Mouse (Mus musculus): ENCODE results near the gene Hbq1b.
"Not testable (repeated sequence)": the region's sequence is repeated elsewhere in the genome, so short reads cannot be mapped to it uniquely, and the experiment has no call there.

Gene Hbq1b

DNA sequence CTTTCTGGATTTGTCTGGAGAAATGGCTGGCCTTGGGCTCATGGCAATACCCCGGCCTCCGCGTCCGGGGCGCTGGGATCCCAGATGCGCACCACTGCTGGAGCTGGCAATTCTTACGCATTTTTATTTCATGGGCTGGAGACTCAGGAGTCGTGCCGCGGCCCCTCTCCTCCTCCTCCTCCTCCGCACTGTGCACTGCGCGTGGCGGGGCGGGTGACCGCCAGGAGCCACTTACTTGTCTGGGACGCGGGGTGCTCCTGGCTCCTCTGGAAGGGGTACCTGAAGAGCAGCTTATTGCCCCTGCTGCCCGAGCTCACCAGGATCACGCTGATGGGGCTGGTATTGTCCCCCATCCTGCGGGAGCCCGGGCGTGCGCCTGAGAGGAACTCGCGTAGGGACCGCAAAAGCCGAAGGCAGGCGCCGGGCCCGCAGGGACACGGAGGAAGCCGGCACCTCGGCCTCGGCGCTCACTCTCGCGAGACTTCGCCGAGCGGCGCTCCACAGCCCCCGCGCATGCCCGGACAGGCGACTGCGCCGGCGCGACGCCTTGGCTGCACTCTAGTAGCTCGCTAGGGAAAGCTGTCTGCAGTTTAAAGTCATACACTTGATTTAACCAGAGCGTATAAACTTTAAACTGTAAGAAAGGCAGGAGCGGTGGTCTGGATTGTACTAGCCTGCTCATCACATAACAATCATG lies 19.4 kb upstream of the Hbq1b start, which contains the start of gene Nprl3:
Gene Nprl3, minus strand, starts transcription at position 520 of the 697 bp plus-strand sequence.
- no peak for DNase-seq (ENCODE audit: extremely low read depth, low read depth, low spot score)

DNA sequence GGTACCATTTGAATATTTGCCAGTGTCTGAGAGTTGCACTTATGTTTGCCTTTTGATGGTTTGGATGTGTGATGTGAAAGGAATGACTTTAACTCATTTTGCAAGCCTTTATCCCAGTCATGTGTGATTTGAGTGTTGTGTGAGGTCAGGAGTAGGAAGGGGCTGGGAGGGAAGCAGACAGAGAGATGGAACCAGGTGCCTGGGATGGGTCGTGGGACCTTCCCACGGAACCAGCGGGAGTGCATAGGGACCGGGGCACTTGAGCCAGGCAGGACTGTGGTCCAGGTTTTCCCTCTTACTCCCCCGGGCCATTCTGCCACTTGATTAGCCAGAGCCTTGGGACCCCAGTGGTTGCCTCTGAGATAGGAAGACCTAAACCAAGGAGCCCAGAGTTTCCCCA lies 18.8 kb upstream of the Hbq1b start:
- no peak for DNase-seq (ENCODE audit: extremely low read depth, low read depth, low spot score)

DNA sequence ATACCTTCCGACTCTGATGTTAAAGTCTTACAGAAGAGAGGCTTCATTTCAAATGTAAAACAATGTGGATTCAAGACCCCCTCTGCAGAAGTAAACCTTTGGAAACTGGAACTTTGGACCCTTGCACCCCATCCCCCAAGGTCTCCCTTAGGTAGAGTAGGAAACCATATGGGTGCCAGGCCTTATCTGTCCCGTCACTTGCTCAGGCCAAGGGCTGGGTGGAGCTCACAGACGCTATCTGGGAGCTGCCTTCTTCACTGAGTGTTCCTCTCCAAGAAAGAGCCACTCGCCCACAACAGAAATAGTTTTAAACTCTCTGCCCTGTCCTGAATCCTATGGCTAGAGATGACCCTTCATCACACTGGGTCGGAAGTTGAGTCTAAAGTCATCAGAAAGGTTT lies 17.8 kb upstream of the Hbq1b start:
- DNase-seq (ENCODE audit: extremely low read depth, low read depth, low spot score): no peak

DNA sequence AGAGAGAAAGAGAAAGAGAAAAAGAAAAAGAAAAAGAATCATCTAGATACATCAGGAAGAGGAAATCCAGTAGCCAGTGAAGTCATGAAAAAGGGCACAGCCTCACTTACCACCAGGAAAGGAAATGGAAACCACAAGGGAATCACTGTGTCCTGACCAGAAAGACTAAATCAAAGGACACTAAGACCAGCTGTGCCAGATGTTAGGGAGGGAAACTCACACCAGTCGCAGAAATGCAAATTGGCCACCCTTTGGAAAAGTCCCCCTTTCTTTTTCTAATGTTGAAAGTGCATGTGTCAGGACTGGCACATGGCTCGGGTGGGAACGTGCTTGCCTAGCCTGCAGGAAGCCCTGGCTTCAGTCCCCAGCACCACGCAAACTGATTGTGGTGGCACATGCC lies 15.6 kb upstream of the Hbq1b start:
- DNase-seq (ENCODE audit: extremely low read depth, low read depth, low spot score): no peak

DNA sequence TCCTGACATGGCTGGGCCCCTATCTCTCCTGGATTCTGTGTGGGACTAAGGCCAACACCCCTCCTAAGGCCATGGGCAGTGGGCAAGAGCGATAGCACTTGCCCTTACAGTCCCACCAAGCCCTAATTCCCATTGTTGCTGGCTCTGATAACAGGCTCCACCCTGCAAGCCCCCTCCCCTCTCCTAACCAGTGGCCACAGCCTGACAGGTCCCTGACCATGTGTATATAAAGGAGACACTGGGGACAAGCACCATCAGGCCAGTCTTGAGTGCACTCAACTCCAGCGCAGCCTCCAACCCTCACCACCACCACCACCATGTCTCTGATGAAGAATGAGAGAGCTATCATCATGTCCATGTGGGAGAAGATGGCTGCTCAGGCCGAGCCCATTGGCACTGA lies 10.4 kb upstream of the Hbq1b start, which contains the start of gene Hba-x:
Gene Hba-x, plus strand, starts transcription at position 54 of the 400 bp plus-strand sequence.
- DNase-seq (ENCODE audit: extremely low read depth, low read depth, low spot score): no peak

DNA sequence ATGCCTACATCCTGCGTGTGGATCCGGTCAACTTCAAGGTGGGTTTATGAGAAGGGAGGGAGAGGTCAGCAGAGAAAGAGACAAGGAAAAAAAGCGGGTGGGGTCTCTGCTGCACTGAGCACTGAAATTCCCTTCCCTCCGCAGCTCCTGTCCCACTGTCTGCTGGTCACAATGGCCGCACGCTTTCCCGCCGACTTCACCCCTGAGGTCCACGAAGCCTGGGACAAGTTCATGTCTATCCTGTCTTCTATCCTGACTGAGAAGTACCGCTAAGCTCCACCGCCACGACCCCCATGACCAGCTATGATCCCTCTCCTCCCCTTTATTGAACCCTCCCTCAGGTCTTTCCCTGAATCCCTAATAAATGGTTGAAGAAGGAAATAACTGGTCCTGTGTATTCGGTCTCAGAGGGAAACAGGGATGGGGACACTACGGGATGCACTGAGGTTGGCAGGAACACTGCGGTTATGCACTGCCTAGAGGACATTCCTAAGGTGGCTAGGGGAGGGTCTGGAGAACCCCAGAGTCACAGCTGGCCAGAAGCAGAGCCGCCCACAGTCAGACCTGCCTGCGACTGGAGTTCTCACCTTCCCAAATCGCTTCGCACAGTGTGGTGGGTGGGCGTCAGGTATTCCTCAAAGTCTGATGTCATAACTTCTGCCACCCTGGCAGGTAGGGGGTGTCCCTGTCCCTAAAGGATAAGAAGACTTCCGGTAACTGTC lies 8.9 kb upstream of the Hbq1b start:
- no peak for DNase-seq (ENCODE audit: extremely low read depth, low read depth, low spot score)

DNA sequence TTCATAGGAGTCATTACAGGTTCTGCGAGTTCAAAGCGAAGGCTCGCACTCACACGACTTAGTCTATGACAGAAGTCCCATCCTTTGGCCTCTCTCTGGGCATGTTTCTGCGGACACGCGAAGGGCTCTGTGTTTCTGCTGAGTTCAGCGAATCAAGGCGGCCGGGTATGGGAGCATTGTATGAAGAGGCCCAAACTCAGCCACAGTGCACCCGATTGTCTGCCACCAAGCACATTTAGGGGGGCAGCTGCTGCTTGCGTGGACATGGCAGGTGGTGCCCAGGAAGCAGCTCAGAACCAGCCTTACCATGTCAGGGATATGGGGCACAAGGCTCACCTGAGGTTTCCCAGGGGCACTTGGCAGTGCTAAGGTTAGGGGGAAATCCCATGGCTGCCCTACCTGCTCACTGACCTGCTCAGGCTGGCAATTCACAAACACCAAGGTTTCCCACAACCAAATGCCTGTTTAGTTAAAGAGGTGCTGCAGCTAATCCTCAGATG lies 8.3 kb upstream of the Hbq1b start:
- no peak for DNase-seq (ENCODE audit: extremely low read depth, low read depth, low spot score)

DNA sequence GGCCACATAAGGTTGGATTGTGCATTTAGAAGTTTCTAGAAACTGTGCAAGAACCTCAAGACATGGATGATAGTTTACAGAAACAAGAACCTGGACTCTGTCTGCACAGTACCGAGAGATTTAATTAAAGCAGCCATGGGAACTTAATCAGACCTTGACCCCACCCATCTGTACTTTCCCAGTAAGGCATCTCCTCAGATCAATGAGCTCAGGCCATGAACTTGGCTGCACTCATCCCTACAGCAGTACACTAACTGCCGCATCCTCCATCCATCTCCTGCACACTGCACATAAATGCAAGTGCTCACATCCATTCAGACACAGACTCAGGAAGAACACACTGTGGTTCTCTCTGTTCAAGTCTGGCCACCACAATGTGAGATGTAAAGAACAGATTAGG lies 6.1 kb upstream of the Hbq1b start:
- DNase-seq (ENCODE audit: extremely low read depth, low read depth, low spot score): no peak

DNA sequence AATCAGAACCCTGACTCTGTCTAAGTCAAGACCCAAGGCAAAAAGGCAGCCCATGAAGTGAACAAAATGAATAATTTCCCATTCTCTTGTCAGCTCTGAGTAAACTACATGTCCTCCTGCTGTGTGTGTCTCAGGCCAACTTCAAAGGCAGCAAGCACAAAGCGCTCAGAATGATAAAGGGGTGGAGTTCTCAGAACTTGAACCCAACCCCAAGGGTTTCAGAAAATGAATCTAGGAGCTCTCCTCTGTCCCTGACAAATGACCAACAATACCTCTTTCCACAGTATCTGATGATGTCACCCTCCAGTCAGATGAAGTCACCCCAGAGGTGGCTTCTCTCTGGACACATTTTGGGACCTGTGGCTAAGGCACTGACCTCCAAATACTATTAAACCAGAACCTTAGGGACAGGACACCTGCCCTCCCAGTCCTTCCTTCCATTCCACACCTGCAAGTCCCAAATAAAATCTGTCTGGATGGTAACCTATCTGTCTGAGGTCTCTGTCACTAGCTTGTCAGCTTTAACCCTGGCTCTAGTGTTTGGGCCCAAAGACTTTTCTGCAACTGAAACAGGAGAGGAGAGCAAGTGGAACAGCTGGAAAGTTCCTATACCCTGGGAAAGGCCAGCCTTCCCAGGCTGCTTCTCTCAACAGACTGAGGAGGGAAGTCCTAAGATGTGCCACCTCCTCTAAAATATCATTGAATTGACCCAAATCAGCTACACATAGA lies 5.2 kb upstream of the Hbq1b start:
- no peak for DNase-seq (ENCODE audit: extremely low read depth, low read depth, low spot score)

DNA sequence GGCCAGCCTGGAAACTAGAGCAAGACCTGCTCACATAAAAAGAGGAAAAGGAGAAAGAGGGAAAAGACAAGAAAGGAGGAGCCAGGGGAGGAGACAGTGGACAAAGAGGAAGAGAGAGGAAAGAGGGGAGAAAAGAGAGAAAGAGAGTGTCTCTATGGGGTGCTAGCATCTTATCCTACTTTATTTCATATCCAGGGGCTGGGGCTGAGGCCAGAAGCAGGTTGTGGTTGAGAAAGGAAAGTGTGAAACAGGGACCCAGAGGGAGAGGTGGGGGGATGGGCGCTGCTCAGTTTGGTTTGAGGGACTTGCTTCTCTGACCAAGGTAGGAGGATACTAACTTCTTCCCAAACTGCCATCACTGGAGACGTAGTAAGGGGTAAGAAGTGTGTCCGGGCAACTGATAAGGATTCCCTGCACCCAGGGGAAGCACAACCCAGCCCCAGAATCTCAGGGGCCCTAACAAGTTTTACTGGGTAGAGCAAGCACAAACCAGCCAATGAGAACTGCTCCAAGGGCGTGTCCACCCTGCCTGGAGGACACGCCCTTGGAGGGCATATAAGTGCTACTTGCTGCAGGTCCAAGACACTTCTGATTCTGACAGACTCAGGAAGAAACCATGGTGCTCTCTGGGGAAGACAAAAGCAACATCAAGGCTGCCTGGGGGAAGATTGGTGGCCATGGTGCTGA lies 3.5 kb upstream of the Hbq1b start, which contains the start of gene Hba-a1:
Gene Hba-a1, plus strand, starts transcription at position 421 of the 687 bp plus-strand sequence.
- DNase-seq (ENCODE audit: extremely low read depth, low read depth, low spot score): not testable (repeated sequence)

DNA sequence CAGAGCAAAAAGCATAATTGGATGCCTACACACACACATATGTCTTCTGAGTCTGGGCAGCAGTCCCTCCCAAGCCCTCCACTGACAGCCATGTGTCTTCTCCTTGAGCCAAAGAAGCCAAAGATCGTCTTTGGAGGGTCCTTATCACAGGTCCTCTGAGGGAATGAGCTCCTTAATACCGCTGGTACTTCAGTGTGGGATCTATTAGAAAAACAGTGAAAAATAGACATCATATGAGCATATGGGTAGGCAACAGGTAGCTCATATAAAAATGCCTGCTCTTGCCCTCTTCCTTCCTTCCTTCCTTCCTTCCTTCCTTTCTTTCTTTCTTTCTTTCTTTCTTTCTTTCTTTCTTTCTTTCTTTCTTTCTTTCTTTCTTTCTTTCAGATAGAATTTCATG lies 2.2 kb upstream of the Hbq1b start:
- DNase-seq (ENCODE audit: extremely low read depth, low read depth, low spot score): not testable (repeated sequence)

DNA sequence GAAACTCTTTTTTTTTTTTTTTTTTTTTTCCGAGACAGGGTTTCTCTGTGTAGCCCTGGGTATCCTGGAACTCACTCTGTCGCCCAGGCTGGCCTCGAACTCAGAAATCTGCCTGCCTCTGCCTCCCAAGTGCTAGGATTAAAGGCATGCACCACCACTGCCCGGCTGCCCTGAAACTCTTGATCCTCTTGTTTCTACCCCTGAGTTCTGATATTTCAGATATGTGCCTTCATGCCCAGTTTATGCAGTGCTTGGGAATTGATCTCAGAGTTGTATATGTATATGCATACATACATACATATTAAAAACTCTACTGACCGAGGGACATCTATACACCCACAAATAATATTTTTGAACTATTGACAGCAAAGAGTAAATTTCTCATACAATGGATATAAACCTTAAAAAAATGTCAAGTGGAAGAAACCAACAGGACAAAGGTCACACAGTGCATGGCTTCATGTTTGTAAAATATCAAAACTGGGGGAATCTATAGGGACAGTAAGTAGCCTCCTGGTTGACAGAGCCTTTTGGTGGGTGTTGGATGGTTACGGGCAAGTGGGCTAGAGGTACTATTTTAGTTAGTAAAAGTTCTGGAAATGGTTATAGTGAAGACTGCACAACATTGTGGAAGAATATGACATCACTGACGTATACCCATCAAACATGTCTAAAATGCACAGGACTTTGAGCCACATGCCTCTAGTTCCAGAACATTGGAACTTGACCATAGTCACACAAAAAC lies 1.6 kb upstream of the Hbq1b start:
- no peak for DNase-seq (ENCODE audit: extremely low read depth, low read depth, low spot score)

DNA sequence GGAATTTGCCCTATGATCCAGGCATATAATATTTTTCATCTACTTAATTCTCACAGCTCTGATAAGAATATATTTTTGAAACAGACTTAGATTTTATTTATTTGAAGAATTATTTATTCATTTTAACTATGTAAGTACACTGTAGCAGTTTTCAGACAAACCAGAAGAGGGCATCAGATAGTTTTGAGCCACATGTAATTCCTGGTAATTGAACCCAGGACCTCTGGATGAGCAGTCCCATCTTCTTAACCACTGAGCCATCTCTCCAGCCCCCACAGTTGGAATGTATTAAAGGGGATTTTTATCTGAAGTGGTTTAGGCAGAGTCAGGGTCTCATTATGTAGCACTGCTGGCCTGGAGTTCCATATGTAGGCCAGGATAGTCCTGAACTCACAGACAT lies 878 bp upstream of the Hbq1b start:
- not testable (repeated sequence) for DNase-seq (ENCODE audit: extremely low read depth, low read depth, low spot score)

DNA sequence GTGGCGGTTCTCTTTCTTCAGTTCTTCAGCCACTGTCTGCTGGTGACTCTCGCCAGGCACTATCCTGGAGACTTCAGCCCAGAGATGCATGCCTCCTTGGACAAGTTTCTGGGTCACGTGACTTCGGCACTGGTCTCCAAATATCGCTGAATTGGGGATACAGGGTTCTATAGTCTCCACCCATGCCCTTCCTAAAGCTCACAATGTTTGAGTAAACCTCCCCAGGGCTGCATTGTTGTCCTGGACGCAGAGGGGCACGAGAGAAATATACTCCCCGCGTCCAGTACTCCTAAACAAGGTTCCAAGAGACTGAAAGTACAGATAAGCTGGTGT lies 694 bp downstream of the Hbq1b start:
- no peak for DNase-seq (ENCODE audit: extremely low read depth, low read depth, low spot score)

DNA sequence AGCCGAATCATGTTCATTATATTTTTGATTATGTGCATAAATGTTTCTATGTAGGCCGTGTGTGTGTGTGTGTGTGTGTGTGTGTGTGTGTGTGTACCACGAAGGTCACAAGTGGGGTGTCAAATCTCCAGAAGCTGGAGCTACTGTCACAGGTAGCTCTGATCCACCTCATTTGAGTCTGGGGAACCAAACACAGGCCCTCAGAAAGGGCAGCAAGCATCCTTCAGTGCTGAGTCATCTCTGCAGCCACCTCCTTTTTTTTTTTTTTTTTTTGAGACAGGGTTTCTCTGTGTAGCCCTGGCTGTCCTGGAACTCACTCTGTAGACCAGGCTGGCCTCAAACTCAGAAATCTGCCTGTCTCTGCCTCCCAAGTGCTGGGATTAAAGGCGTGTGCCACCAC lies 6.1 kb downstream of the Hbq1b start:
- DNase-seq (ENCODE audit: extremely low read depth, low read depth, low spot score): not testable (repeated sequence)

DNA sequence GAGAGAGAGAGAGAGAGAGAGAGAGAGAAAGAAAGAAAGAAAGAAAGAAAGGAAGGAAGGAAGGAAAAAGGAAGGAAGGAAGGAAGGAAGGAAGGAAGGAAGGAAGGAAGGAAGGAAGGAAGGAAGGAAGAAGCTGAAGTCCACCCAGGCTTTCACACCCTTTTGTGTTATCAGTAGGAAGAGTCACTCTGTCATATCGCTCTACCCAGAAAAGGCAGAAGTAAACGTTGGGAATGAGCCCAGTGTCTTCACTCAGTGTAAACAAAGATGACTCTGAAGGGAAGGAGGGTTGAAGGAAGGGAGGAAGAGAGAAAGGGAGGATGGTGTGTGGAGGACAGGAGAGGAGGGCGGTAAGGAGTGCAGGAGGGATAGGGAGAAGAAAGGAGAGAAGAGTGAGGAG lies 6.7 kb downstream of the Hbq1b start:
- not testable (repeated sequence) for DNase-seq (ENCODE audit: extremely low read depth, low read depth, low spot score)

DNA sequence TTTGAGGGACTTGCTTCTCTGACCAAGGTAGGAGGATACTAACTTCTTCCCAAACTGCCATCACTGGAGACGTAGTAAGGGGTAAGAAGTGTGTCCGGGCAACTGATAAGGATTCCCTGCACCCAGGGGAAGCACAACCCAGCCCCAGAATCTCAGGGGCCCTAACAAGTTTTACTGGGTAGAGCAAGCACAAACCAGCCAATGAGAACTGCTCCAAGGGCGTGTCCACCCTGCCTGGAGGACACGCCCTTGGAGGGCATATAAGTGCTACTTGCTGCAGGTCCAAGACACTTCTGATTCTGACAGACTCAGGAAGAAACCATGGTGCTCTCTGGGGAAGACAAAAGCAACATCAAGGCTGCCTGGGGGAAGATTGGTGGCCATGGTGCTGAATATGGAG lies 9.4 kb downstream of the Hbq1b start, which contains the start of gene Hba-a2:
Gene Hba-a2, plus strand, starts transcription at position 287 of the 400 bp plus-strand sequence.
- DNase-seq (ENCODE audit: extremely low read depth, low read depth, low spot score): not testable (repeated sequence)

DNA sequence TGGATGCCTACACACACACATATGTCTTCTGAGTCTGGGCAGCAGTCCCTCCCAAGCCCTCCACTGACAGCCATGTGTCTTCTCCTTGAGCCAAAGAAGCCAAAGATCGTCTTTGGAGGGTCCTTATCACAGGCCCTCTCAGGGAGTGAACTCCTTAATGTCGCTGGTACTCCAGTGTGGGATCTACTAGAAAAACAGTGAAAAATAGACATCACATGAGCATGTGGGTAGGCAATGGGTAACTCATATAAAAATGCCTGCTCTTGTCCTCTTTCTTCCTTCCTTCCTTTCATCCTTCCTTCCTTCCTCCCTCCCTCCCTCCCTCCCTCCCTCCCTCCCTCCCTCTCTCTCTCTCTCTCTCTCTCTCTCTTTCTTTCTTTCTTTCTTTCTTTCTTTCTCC lies 10.7 kb downstream of the Hbq1b start:
- DNase-seq (ENCODE audit: extremely low read depth, low read depth, low spot score): not testable (repeated sequence)

DNA sequence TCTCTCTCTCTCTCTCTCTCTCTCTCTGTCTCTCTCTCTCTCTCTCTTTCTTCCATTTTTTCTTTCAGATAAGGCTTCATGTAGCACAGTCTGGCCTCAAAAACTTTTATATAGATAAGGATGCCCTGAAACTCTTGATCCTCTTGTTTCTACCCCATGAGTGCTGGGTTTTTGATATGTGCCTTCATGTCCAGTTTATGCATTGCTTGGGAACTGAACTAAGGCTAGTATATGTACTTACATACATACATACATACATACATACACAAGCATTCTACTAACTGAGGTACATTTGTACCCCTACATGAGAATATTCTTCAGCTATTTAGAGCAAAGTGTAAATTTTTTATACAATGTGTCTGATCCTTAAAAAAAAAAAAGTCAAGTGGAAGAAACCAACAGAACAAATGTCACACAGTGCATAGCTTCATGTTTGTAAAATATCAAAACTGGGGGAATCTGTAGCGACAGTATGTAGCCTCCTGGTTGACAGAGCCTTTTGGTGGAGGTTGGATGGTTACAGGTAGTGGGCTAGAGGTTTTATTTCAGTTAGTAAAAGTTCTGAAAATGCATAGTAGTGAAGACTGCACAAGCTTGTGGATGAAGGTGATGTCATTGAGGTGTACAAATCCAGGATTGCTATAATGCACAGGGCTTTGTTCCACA lies 11.2 kb downstream of the Hbq1b start:
- no peak for DNase-seq (ENCODE audit: extremely low read depth, low read depth, low spot score)

DNA sequence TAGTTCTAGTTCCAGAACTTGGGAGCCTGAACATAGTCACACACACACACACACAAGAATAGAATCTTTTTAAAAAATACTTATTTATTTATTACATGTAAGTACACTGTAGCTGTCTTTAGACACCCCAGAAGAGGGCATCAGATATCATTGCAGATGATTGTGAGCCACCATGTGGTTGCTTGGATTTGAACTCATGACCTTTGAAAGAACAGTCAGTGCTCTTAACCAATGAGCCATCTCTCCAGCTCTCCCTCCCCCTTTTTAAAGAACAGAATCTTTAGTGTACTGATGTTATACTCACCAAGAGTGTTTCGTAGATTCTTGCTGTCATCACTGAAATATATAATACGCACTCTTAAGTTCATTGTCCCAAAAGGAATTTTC lies 11.8 kb downstream of the Hbq1b start:
- no peak for DNase-seq (ENCODE audit: extremely low read depth, low read depth, low spot score)

Data from fat pad, adult 2 months (tissue).